Mouse (Mus musculus) embryonic fibroblast, embryonic 13.5 days (primary cell): ENCODE data around the gene Olfr199. TPM values are rescaled to one million over a fixed set of nuclear protein-coding genes. Genes with fewer than 3 reads are reported as not detected.
"Not testable (repeated sequence)": the region's sequence is repeated elsewhere in the genome, so short reads cannot be mapped to it uniquely, and the experiment has no call there.

ENCODE experiments used
- H3K27ac ChIP-seq: 2 replicates; pipeline ENCODE4 v1.5.1; 2012; ENCODE audit warnings: low read length, control low read depth, inconsistent platforms; ENCODE audit not compliant: insufficient read depth
- H3K4me1 ChIP-seq: 2 replicates; pipeline ENCODE4 v1.6.1; 2011; ENCODE audit warnings: low read length; ENCODE audit not compliant: control insufficient read depth, insufficient read depth
- H3K4me3 ChIP-seq: 2 replicates; pipeline ENCODE4 v1.5.1; 2011; ENCODE audit warnings: mild to moderate bottlenecking, control low read depth, low read length; ENCODE audit not compliant: insufficient read depth
- CTCF ChIP-seq: IDR thresholded peaks from 2 replicates; pipeline ENCODE4 v1.5.1; 2011; ENCODE audit warnings: mild to moderate bottlenecking, control low read depth, low read length, moderate library complexity, borderline replicate concordance; ENCODE audit not compliant: insufficient read depth
- POLR2A ChIP-seq: IDR thresholded peaks from 2 replicates; pipeline ENCODE4 v1.6.1; 2011; ENCODE audit warnings: low read depth, mild to moderate bottlenecking, control low read depth, low read length, moderate library complexity
- polyA plus RNA-seq: library from polyadenylated mRNA; stranded (reverse); fragments of >200 nt; gene quantifications from 2 replicates; pipeline ENCODE4 v1.2.4, GENCODE M21; 2011; ENCODE audit warnings: low read depth; ENCODE audit not compliant: missing spikeins, insufficient read length

The Olfr199 gene
- not detected in 2 replicates for polyA plus RNA-seq

DNA sequence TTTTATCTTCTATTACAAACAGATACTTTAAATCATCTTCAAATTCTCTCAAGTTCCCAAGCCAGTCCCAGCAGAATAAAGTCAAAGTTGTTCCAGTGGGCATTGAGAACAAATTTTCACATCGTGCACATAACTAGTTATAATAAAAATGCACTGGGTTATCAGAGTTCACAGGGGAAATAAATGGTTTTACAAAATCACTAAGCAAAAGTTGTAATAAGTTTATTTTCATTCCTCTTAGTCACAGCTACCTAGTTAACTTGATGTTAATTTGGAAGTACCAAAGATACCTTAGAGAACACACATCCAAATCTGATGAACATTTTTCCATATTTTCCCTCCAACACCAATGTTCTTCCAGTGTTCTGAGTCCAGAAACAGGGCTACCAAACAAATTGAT, at the start of gene Olfr199:
Olfr199 (minus strand) TSS at position 101 of the 400 bp plus-strand sequence.
- H3K4me3 ChIP-seq, H3K4me1 ChIP-seq, H3K27ac ChIP-seq: not testable (repeated sequence)

GRCm38 (mm10) chr16:59269097-59269496, 49.5 kb upstream of the Olfr199 start:
- H3K4me3 ChIP-seq, H3K4me1 ChIP-seq, H3K27ac ChIP-seq: not testable (repeated sequence)

DNA sequence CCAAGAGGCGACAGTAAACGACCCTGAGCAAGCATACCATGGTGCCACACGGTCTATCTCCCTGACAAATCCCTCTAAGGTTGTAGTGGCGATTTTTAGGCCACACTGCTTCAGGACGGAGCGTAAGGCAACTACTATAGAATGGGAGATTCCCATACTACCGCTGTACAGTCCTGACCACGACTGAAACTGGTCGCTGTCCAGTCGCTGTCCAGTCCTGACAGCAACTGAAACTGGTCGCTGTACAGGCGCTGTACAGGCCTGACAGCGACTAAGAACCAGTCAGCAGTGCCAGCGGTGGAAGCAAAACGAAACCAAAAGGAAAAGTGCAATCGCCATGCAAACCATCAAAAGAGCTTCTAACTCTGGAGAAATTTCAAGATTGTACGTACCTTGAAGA, 30.1 kb upstream of the Olfr199 start:
- Histone ChIP-seq H3K4me3 (no peak overlapping the region), H3K4me1 (no peaks in the 10 kb centered on the region), H3K27ac (no peak overlapping the region)
- TF ChIP-seq CTCF: no peak
- TF ChIP-seq POLR2A: no peak

GRCm38 (mm10) chr16:59217861-59218260, 1.7 kb downstream of the Olfr199 start:
- H3K4me3 ChIP-seq, H3K4me1 ChIP-seq, H3K27ac ChIP-seq: not testable (repeated sequence)

DNA sequence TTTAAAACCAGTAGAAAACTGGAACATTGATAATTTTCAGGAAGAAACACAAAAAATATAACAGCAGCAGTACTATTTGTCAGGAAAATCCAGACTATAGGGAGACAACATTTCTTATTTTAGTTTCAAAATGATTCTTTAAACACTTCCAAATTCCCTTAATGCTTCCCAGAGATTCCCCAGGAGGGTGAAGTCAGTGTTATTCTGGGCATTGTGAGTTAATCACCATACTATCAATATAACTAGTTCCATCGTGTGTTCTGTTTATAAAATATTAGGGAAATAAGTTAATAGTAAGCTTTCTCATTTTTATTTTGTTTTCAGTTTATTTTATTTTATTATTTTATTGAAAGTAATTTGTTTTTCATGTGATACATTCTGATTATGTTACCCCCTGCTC, 16.1 kb downstream of the Olfr199 start, which contains the start of gene Olfr198:
Olfr198 (minus strand) TSS at position 101 of the 400 bp plus-strand sequence.
- not testable (repeated sequence) for H3K27ac ChIP-seq, H3K4me3 ChIP-seq, H3K4me1 ChIP-seq

DNA sequence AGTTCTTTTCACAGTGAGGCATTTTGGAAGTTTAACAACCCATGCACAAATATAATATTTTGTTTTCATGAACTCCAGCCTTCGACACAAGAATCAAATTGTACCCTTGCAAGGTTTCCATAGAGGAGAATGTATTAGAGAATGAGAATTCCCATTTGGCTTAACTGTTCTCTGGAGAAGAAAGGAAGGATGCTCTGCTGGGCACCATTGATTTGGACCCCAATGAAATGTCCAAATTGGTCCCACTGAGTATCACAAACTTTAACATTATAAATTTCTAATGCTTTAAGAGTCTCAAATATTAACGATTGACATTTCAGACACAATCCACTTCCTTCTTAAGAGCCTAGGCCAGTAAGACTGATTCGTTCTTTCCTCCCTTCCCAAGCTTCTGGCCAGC, 49.2 kb downstream of the Olfr199 start, which contains the start of gene Olfr196:
Olfr196 (minus strand) TSS at position 101 of the 400 bp plus-strand sequence.
- Histone ChIP-seq H3K27ac (no peak within 1 kb of the TSS), H3K4me1 (no peaks in the 10 kb centered on the region), H3K4me3 (no peak within 1 kb of the TSS)
- no peak for TF ChIP-seq POLR2A
- no peak for TF ChIP-seq CTCF

Other genes with a start within 250 kb of the Olfr199 start
- not detected in 2 replicates for gene Olfr183, start 224.4 kb downstream of the Olfr199 start, polyA plus RNA-seq
- not detected in 2 replicates for gene Olfr186, start 189.5 kb downstream of the Olfr199 start, polyA plus RNA-seq
- gene Olfr187, start 180.0 kb downstream of the Olfr199 start, polyA plus RNA-seq: not detected in 2 replicates
- not detected in 2 replicates for gene Olfr190, start 141.8 kb downstream of the Olfr199 start, polyA plus RNA-seq
- not detected in 2 replicates for gene Olfr191, start 129.9 kb downstream of the Olfr199 start, polyA plus RNA-seq
- not detected in 2 replicates for gene Olfr193, start 107.9 kb downstream of the Olfr199 start, polyA plus RNA-seq
- gene Olfr194, start 98.7 kb downstream of the Olfr199 start, polyA plus RNA-seq: not detected in 2 replicates
- not detected in 2 replicates for gene Olfr195, start 72.7 kb downstream of the Olfr199 start, polyA plus RNA-seq
- not detected in 2 replicates for gene Olfr196, start 49.3 kb downstream of the Olfr199 start, polyA plus RNA-seq
- gene Olfr198, start 16.2 kb downstream of the Olfr199 start, polyA plus RNA-seq: not detected in 2 replicates
- gene Olfr201, start 52.9 kb upstream of the Olfr199 start, polyA plus RNA-seq: not detected in 2 replicates
- gene Olfr202, start 67.0 kb upstream of the Olfr199 start, polyA plus RNA-seq: not detected in 2 replicates
- gene Olfr203, start 79.1 kb upstream of the Olfr199 start, polyA plus RNA-seq: not detected in 2 replicates
- not detected in 2 replicates for gene Olfr204, start 98.5 kb upstream of the Olfr199 start, polyA plus RNA-seq
- gene Olfr205, start 111.4 kb upstream of the Olfr199 start, polyA plus RNA-seq: not detected in 2 replicates
- not detected in 2 replicates for gene Olfr206, start 129.5 kb upstream of the Olfr199 start, polyA plus RNA-seq
- not detected in 2 replicates for gene Olfr209, start 144.2 kb upstream of the Olfr199 start, polyA plus RNA-seq
- gene Gabrr3, start 187.6 kb upstream of the Olfr199 start, polyA plus RNA-seq: not detected in 2 replicates